Mouse (Mus musculus): Measurements from ENCODE around the gene Wdr20.
A peak's percentile ranks its signal among the peaks of the same experiment; 100 is the strongest.
"Not testable (repeated sequence)": the region's sequence is repeated elsewhere in the genome, so short reads cannot be mapped to it uniquely, and the experiment has no call there.

Wdr20 gene

DNA sequence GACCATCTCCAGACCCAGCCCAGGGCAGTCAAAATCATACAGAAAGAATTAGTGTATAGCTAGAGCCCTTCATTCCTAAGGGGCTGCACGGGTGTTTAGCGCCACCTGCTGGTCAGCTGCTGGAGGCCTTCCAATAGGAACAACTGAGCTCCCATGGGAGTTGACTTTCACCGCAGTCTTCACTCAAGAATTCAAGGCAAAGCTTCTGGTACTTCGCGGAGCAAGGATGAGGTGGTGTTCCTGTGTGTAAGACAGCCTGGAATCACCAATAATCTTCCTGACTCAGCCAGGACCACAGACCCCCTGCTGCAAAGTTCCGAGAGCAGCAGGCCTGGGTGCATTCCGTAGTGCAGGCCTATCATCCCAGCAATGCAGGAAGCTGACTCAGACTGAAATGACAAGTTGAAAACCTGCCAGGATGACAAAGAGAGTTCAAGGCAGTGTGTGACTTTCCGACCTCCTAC is 34.7 kb upstream of the Wdr20 start:
- H3K27me3 ChIP-seq (ENCODE audit: control insufficient read depth, insufficient read depth, low read length, poor library complexity, severe bottlenecking) = no peaks in the 10 kb centered on the region
- peak; percentile 93 for DNase-seq (ENCODE audit: low read depth, low spot score)
- H3K36me3 ChIP-seq (ENCODE audit: control insufficient read depth, insufficient read depth, low read length, poor library complexity, severe bottlenecking) = no peaks in the 10 kb centered on the region

DNA sequence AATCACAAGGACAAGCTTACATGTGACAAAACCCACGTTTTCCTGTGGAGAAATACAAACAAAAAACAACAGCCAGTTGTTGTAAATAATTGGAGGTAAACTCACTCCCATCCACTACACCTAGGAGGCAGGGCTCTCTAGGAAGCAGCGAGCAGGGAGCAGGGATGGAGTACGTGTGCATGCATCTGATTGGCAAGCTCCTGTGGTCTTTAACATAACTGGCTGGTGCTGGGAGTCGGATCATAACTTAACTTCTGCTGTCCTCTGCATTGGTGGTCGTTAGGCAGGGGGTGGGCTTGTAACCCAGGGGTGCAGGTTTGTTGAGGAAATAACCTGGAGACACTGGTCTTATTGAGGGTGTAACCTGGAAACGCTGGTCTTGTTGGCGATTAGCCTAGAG is 34.1 kb upstream of the Wdr20 start:
- Histone ChIP-seq H3K36me3 (ENCODE audit: control insufficient read depth, insufficient read depth, low read length, poor library complexity, severe bottlenecking) (no peaks in the 10 kb centered on the region), H3K27me3 (ENCODE audit: control insufficient read depth, insufficient read depth, low read length, poor library complexity, severe bottlenecking) (no peaks in the 10 kb centered on the region)
- no peak for DNase-seq (ENCODE audit: low read depth, low spot score)

DNA sequence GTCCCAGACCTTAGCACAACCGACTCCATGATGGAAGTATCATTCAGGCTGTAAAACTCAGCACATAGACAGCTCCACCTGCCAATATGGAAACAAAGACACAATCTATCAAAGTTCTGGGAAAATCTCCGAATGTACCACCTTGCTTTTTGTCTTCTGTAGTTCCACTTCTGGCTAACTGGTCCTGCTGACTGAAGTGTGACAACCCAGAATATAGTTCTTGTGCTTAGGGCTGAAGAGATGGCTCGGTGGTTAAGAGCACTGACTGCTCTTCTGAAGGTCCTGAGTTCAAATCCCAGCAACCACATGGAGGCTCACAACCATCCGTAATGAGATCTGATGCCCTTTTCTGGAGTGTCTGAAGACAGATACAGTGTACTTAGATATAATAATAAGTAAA is 32.3 kb upstream of the Wdr20 start:
- H3K27me3 ChIP-seq (ENCODE audit: control insufficient read depth, insufficient read depth, low read length, poor library complexity, severe bottlenecking); DNase-seq (ENCODE audit: low read depth, low spot score); H3K36me3 ChIP-seq (ENCODE audit: control insufficient read depth, insufficient read depth, low read length, poor library complexity, severe bottlenecking): not testable (repeated sequence)

DNA sequence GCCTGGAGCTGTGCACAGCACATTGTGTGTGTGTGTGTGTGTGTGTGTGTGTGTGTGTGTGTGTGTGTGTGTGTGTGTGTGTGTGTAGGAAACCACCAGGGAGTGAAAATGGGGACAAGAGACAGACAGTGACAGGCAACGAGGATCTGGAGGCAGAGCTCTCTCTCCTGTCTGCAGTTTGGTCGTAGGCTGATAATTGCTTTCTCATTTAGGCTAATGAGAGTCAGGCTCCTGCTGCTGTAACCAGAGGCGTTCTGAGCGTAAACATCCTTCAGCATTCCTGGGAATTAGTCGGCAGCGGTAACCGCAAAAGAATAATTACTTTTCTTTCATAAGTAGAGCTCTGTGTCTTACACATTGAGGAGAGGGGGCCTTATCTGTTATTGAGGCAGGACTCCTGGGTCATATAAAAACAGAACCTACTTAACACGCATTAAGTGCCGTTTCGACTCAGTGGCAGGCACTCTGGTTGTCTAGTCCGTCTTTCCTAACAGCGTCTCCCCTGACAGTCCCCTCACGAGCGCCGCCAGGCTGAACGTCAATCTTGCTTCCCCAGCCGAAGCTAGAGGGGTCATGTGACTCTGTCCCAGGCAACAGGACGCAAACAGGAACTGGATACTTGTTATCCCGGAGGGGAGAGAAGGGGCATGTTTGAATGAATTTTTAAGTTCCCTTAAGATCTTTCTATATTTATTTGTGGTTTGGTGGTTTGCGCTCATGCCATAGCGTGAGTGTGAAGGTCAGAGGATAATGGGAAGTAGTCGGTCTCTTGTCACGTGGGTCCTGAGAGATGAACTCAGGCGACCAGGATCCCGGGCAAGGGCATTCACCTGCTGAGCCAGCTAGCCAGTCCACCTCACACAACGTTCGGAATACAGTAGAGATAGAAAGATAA is 31.2 kb upstream of the Wdr20 start:
- peak; percentile 75 for DNase-seq (ENCODE audit: low read depth, low spot score)
- Histone ChIP-seq H3K36me3 (ENCODE audit: control insufficient read depth, insufficient read depth, low read length, poor library complexity, severe bottlenecking) (no peaks in the 10 kb centered on the region), H3K27me3 (ENCODE audit: control insufficient read depth, insufficient read depth, low read length, poor library complexity, severe bottlenecking) (no peaks in the 10 kb centered on the region)

DNA sequence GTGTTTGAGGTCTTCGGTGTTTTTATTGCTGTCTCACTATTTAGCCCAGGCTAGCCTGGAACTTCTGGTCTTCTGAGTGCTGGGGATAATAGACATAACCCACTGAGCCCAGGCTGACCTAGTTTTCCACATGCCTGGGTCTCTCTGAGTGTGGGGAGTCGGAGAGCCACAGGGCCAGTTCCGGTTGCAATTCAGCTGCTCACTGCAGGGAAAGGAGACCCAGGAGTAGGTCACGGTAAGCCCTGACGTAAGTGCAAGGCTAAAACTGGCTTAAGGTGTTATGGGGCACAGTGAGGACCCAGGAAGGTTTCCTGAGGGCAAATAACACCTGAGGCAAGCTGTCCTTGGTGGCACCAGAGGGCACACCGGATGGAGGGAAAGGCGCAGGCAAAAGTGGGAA is 30.3 kb upstream of the Wdr20 start:
- H3K27me3 ChIP-seq (ENCODE audit: control insufficient read depth, insufficient read depth, low read length, poor library complexity, severe bottlenecking) = no peaks in the 10 kb centered on the region
- H3K36me3 ChIP-seq (ENCODE audit: control insufficient read depth, insufficient read depth, low read length, poor library complexity, severe bottlenecking) = no peaks in the 10 kb centered on the region
- DNase-seq (ENCODE audit: low read depth, low spot score) = no peak

DNA sequence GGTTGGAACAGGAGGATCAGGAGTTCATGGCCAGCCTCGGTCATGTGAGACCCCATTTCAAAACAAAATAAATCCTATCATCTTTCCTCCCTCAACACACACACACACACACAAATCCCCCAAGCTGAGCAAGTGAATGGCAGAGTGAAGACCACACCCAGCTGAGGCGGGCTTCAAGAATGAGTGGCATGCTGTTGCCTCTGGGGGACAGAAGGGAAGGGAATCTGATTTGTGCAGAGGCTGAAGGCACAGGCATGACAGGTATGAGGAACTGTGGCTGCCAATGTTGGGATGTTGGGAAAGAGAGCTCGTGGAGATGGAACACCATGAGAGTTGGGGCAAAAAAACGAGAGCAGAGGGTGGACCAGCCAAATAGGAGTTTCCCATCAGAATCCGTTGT is 26.5 kb upstream of the Wdr20 start:
- Histone ChIP-seq H3K36me3 (ENCODE audit: control insufficient read depth, insufficient read depth, low read length, poor library complexity, severe bottlenecking) (no peaks in the 10 kb centered on the region), H3K27me3 (ENCODE audit: control insufficient read depth, insufficient read depth, low read length, poor library complexity, severe bottlenecking) (no peaks in the 10 kb centered on the region)
- no peak for DNase-seq (ENCODE audit: low read depth, low spot score)

DNA sequence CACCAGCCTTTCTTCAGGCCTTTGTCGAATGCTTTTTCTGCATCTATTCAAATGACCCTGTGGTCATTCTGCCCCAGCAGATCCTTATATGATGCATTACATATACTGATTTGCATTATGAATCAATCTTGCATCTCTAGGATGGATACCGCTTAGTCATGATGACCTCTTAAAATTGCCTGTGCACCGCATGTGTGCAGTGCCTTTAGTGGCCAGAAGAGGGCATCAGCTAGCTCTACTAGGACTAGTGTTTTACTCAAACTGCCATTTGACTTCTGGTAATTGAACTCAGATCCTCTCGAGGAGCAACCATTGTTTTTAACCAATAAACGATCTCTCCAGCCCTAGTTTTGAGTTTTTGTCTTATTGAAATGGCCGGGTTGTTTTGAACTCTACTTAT is 24.0 kb upstream of the Wdr20 start:
- no peaks in the 10 kb centered on the region for H3K36me3 ChIP-seq (ENCODE audit: control insufficient read depth, insufficient read depth, low read length, poor library complexity, severe bottlenecking)
- H3K27me3 ChIP-seq (ENCODE audit: control insufficient read depth, insufficient read depth, low read length, poor library complexity, severe bottlenecking) = no peaks in the 10 kb centered on the region
- peak; percentile 49 for DNase-seq (ENCODE audit: low read depth, low spot score)

DNA sequence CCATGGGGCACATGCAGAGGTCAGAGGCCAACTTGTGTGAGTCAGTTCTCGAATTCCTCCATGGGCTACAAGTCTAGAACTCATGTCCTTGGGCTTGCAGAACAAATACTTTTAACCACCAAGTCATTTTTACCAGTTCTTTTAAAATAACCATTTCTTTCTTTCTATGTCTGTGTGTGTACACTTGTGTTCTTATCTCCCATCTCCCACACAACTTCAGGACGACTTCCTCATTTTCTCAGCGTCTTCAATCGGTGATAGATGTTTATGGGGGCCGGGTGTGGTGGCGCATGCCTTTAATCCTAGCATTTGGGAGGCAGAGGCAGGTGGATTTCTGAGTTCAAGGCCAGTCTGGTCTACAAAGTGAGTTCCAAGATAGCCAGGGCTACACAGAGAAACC is 23.5 kb upstream of the Wdr20 start:
- Histone ChIP-seq H3K36me3 (ENCODE audit: control insufficient read depth, insufficient read depth, low read length, poor library complexity, severe bottlenecking) (no peaks in the 10 kb centered on the region), H3K27me3 (ENCODE audit: control insufficient read depth, insufficient read depth, low read length, poor library complexity, severe bottlenecking) (no peaks in the 10 kb centered on the region)
- DNase-seq (ENCODE audit: low read depth, low spot score) = no peak

DNA sequence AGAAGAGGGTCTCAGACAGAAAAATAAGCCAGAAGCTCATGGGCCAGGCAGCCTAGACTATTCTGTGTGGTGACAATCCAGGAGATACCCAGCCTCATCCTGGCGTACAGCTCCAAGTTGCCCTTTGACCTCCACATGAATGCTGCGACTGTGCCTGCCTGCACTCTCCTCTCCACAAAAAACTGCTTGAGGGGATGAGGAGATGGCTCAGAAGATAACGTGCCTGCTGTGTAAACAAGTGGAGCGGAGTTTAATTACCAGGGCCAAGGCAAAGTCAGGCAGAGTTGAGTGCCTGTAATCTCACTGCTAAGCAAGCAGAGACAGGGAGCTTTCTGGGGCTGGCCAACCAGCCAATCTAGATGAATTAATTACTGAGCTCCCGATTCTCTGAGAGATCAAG is 21.7 kb upstream of the Wdr20 start:
- no peaks in the 10 kb centered on the region for H3K27me3 ChIP-seq (ENCODE audit: control insufficient read depth, insufficient read depth, low read length, poor library complexity, severe bottlenecking)
- no peaks in the 10 kb centered on the region for H3K36me3 ChIP-seq (ENCODE audit: control insufficient read depth, insufficient read depth, low read length, poor library complexity, severe bottlenecking)
- no peak for DNase-seq (ENCODE audit: low read depth, low spot score)

DNA sequence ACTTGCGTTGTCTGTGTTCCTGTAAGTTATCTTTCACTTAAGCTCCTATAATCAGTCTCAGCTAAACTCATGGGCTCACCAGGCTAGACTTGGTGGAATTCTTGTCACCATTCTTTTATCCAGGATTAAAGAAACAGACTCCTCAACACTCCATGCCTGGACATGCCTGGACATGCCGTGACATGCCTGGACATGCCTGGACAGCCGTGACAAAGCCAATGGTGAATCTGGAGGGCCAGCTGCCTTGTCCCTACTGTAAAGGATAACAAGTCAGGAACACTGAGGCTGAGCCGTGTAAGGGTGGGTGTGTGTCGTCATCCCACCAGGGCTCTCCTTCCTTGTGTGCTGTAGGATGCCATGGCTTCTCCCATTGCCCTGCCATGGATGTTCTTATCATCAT is 12.7 kb upstream of the Wdr20 start:
- Histone ChIP-seq H3K27me3 (ENCODE audit: control insufficient read depth, insufficient read depth, low read length, poor library complexity, severe bottlenecking) (no peaks in the 10 kb centered on the region), H3K36me3 (ENCODE audit: control insufficient read depth, insufficient read depth, low read length, poor library complexity, severe bottlenecking) (no peaks in the 10 kb centered on the region)
- no peak for DNase-seq (ENCODE audit: low read depth, low spot score)

DNA sequence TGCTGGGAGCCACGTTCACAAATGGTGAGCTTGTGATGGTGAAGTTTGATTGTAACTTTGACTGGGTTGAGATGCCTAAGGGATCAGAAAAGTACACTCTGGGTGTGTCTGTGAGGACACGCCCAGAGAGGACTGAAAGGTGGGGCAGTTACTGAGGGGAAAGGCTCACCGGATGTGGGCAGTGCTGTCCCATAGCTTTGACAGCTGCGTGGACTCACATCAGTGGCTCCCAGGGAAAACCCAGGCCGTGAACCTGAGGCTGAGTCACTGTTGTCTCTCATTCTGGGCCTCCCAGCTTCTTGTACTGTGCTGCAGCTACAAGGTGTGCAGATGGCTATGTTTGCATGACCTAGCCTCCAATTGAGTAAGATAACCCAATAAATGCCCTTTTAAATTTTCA is 12.3 kb upstream of the Wdr20 start:
- no peaks in the 10 kb centered on the region for H3K27me3 ChIP-seq (ENCODE audit: control insufficient read depth, insufficient read depth, low read length, poor library complexity, severe bottlenecking)
- no peaks in the 10 kb centered on the region for H3K36me3 ChIP-seq (ENCODE audit: control insufficient read depth, insufficient read depth, low read length, poor library complexity, severe bottlenecking)
- DNase-seq (ENCODE audit: low read depth, low spot score) = no peak

DNA sequence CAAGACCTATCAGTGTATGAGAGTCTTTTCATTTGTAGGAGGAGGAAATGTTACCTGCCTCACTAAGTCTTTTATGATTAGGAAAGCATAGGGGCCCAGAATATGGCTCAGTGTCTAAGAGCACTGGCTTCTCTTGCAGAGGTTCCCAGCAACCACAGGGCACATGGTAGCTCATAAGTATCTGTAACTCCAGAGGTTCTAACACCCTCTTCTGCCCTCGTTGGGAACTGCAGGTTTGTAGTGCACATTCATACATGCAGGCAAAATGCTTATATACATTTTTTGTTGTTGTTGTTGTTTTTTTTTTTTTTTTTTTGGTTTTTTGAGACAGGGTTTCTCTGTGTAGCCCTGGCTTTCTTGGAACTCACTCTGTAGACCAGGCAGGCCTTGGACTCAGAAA is 11.3 kb upstream of the Wdr20 start:
- no peak for DNase-seq (ENCODE audit: low read depth, low spot score)
- Histone ChIP-seq H3K27me3 (ENCODE audit: control insufficient read depth, insufficient read depth, low read length, poor library complexity, severe bottlenecking) (no peaks in the 10 kb centered on the region), H3K36me3 (ENCODE audit: control insufficient read depth, insufficient read depth, low read length, poor library complexity, severe bottlenecking) (no peaks in the 10 kb centered on the region)

DNA sequence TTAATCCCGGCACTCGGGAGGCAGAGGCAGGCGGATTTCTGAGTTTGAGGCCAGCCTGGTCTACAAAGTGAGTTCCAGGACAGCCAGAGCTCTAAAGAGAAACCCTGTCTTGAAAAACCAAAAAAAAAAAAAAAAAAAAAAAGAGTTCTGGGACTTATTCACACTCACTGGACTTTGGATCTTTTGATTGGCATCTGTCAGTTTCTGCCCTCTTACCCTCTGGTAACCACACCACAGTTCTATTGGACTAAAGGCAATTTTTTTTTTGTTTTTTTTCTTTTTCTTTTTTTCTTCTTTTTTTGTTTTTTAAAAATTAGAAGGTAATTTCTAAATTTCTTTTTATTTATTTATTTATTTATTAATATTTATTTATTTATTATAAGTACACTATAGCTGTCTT is 4.5 kb upstream of the Wdr20 start:
- H3K27me3 ChIP-seq (ENCODE audit: control insufficient read depth, insufficient read depth, low read length, poor library complexity, severe bottlenecking); DNase-seq (ENCODE audit: low read depth, low spot score); H3K36me3 ChIP-seq (ENCODE audit: control insufficient read depth, insufficient read depth, low read length, poor library complexity, severe bottlenecking): not testable (repeated sequence)

DNA sequence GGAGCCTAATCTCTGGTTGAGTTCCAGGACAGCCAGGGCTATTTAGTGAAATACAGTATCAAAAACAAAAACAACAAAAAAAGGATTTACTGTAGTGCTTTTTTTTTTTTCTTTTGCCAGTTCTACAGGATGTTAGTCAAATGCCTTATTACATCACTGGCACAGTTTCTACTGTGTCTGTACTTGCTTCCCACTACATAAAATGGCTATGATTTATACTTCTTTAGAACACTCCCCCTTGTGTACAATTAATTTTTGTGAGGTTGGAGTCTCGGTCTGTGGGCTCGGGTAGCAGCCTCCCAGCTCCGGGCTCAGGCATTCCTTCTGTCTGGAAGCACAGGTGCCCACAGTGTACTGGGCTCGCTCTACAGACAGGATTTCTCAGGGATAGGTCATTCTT is 1.1 kb upstream of the Wdr20 start:
- Histone ChIP-seq H3K36me3 (ENCODE audit: control insufficient read depth, insufficient read depth, low read length, poor library complexity, severe bottlenecking) (no peaks in the 10 kb centered on the region), H3K27me3 (ENCODE audit: control insufficient read depth, insufficient read depth, low read length, poor library complexity, severe bottlenecking) (no peaks in the 10 kb centered on the region)
- peak; percentile 43 for DNase-seq (ENCODE audit: low read depth, low spot score)

DNA sequence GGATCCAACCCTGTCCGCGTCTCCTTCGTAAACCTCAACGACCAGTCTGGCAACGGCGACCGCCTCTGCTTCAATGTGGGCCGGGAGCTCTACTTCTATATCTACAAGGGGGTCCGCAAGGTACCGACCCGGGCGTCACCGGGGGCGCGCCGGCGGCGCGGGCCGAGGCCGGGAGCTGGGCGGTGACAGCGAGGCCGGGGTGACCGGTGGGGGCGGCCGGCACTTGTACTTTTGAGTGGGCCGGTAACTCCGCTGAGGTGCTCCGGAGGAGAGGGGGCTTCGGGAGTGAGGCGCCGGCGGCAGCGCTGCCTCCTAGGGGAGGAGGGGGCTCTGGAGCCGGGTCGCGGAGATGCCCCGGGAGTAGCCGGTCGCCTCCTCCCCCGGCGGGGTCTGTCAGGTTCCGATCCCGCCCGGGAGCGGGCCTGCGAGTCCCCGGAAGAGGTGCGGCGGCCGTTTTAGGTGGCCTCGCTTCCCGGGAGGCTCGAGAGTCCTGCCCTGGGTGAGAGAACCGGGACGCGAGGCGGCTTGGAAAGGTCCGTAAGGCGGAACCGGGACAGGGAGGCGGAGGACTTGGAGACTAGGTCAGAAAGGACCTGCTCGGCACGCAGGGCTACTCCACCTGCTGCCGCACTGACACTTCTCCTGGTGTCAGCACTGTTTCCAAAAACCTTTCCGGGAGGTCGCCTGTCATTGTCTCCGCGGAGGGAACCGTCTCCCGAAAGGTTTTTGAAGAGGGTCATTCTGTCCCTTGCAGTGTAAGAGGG is 596 bp downstream of the Wdr20 start:
- peak; percentile 17 for DNase-seq (ENCODE audit: low read depth, low spot score)
- H3K27me3 ChIP-seq (ENCODE audit: control insufficient read depth, insufficient read depth, low read length, poor library complexity, severe bottlenecking) = no peaks in the 10 kb centered on the region
- H3K36me3 ChIP-seq (ENCODE audit: control insufficient read depth, insufficient read depth, low read length, poor library complexity, severe bottlenecking) = no peaks in the 10 kb centered on the region

Data from splenic B cell, adult 2 months (primary cell).